Mouse (Mus musculus) T-helper 17 cell (primary cell): Measurements from ENCODE around the gene Pcnx.

Source experiments
- in situ Hi-C, 2 experiments: fragments of 300-600 bp; cut with MboI, MseI; formaldehyde crosslinking; loops; 1 replicate in 1 of 2; 2 replicates in 1 of 2; pipeline ENCODE4 v1.15.1; 2025; ENCODE audit warnings: high pct_unique_total_duplicates in 2 of 2

Gene Pcnx

DNA sequence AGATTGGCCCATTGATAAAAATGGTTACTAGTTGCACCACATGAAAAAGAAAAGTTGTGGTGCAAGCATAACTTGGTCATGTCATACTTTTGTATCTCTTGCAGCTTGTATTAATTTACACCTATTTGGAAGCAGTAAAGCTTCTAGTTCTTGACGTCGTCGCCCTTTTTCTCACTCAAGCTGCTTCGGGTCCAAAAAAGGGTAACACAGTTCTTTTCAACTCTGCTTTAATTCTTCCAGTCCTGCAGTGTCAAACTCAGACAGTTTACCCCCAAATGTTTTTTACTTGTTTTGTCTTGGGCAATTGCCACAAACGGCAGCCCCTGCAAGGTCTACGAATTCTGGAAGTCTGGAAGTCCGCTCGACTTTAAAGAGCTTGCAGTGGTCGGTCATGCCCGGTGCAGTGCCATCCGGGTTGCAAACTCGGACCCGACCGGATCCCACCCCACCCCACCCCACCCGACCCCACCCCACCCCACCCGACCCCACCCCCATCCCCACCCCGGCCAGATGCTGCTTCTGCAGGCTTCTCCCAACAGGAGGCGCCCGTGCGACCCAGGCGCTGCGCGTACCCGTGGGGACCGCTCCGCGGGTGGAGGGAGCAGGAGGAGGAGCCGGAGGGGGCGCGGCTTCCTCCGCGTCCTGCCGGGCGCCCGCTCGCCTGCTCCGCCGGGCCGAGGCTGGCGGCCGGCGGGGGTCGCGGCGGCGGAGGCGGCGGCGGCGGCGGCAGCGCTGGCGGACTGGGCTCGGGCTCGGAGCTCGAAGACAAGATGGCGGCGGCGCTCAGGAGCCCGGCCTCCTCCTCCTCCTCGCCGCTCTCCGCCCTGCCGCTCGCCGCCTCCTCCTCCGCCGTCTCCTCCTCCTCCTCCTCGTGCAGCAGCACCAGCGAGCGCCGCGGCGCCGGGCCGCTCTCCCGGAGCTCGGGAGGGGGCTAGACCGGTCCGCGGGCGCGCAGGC, at the start of gene Pcnx:
Gene Pcnx, plus strand, starts transcription at position 673 of the 957 bp plus-strand sequence.
- in situ Hi-C loops = no loop called here

GRCm38 (mm10) chr12:81810417-81810816, 49.4 kb upstream of the Pcnx start:
- in situ Hi-C loops = loop anchor here in 1 of 2 experiments (5.0 kb wide), 1 partner anchor 42 kb away; no protein-coding TSS in a partner anchor

DNA sequence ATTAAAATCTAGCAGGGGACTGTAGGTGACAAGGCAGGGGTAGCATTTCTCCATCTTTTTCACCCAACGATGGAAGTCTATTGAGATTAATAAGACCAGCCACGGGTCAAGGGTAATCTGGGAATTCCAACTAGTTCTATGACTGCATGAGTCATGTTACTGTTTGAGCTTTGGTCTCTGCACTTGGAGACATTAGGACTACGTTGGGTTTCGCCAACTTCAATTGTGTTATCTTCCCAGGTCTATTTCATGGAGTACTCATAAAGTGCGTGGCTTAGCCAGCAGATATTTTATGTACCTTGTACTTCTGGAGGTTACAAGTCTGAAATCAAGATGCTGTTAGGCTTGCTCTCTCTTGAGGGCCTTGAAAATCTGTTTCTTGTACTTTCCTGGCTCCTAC, 45.1 kb upstream of the Pcnx start:
- in situ Hi-C loops = loop anchor here in 1 of 2 experiments (5.0 kb wide), 1 partner anchor 38 kb away; no protein-coding TSS in a partner anchor

- in situ Hi-C loops = no loop called here
Measured at GRCm38 (mm10) chr12:81816330-81817125, 43.3 kb upstream of the Pcnx start.

- in situ Hi-C loops = no loop called here
Measured at GRCm38 (mm10) chr12:81817126-81817505, 42.7 kb upstream of the Pcnx start.

DNA sequence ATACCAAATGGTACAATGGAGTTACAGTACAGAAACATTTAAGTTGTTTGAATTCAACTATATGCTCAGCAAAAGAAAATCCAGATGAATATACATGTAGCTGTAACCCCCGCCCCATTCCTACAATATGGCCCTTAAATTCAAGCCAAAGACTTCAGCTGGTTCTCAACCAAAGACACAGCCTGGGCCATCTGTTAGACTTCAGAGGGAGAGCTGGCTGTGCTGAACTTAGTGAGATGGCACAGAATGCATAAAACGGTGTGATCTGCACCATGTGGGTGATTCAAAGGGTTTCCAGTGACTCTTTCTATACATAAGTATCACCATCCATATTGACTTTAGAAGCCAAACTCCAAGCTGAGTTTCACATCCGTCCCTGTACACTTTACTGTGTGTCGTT, 39.1 kb upstream of the Pcnx start:
- in situ Hi-C loops = no loop called here

DNA sequence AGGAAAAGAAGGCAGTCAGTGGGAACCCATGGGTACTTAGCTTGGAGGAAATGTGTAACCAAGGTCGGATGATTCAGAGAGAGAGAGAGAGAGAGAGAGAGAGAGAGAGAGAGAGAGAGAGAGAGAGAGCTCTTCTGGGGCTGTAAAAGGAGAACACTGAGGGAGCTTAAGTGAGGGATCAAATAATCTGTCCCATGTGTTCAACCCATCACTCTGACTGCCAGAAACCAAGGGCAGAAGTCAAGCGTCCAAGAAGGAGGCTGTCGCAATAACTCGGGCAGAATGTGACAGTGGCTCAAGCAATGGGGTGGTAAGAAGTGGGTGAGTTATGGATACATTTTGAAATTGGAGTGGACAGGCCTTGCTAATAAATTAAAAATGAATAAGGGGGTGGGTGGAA, 37.6 kb upstream of the Pcnx start:
- in situ Hi-C loops = no loop called here

GRCm38 (mm10) chr12:81822778-81823480, 36.9 kb upstream of the Pcnx start:
- in situ Hi-C loops = no loop called here

GRCm38 (mm10) chr12:81828355-81828754, 31.5 kb upstream of the Pcnx start:
- in situ Hi-C loops = no loop called here

- in situ Hi-C loops = no loop called here
Measured at GRCm38 (mm10) chr12:81832039-81832738, 27.6 kb upstream of the Pcnx start.

- in situ Hi-C loops = no loop called here
Measured at GRCm38 (mm10) chr12:81833094-81833493, 26.7 kb upstream of the Pcnx start.

GRCm38 (mm10) chr12:81836162-81836561, 23.7 kb upstream of the Pcnx start:
- in situ Hi-C loops = no loop called here

DNA sequence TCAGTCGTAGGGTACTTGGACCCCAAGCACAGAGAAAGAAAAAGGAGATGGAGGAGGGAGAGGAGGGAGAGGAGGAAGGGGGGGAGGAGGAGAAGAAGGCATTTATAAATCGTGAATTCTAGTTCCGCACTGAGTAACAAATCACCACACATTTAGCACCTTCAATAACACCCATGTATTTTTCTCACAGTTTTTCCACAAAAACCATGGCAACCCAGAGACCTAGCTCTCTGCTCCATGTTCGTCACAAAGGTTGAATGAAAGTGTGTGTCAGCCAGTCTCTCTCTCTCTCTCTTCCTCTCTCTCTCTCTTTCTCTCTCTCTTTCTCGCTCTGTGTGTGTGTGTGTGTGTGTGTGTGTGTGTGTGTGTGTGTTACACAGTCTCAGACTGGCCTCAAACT, 22.4 kb upstream of the Pcnx start:
- in situ Hi-C loops = no loop called here

DNA sequence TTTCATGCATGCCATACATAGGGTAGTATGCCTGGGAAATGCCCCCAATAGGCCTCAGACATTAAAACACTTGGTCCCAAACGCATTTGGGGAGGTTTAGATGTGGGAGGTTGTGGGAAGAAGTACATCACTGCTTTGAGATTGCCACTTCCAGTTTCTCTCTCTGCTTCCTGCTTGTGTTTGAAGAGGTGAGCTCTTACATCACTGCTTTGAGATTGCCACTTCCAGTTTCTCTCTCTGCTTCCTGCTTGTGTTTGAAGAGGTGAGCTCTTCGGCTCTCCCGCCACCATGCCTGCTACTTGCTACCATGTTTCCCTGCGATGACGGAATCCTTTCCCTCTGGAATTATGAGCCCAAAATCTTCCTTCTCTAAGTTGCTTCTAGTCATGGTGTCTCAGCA, 20.2 kb upstream of the Pcnx start:
- in situ Hi-C loops = no loop called here

GRCm38 (mm10) chr12:81841046-81841445, 18.8 kb upstream of the Pcnx start:
- in situ Hi-C loops = no loop called here

DNA sequence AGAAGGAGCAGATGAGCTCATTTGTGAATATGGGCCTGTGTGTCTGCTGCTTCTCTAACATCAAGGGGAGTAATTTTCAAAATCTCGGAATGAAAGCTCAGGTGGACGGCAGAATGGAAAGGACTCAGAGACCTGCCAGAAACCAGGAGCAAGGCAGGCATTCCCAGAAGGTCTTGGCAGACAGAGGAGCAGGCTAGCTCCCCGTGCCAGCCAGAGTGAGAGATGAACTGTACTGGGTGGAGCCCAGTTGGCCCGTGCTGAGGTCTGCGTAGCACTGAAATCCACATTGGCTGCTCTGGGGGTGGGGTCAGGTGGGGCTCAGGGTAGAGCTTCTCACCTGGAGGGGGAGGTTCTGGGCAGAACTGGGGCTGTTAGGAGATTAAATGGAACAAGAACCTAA, 16.3 kb upstream of the Pcnx start:
- in situ Hi-C loops = no loop called here

DNA sequence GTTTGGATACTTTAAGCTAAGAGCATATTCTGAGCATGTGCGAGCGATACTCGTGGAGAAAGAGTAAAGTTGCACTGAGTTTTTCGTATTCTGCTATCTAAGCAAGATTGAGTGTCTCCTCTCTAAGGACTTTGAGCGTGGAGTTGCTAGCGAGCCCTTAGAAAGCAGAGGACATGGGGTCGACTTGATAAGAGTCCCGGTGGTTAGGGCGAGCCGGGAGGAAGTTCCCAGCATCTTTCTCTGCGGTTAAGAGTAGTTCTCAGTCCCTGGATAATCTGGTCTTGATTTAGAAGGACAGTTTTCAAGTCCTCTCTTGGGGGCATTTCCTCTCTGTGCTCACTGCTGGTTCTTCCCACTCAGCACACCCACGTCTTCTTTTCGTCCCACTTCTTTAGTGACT, 15.3 kb upstream of the Pcnx start:
- in situ Hi-C loops = no loop called here

- in situ Hi-C loops = no loop called here
Measured at GRCm38 (mm10) chr12:81844981-81845380, 14.8 kb upstream of the Pcnx start.

GRCm38 (mm10) chr12:81849629-81850028, 10.2 kb upstream of the Pcnx start:
- in situ Hi-C loops = loop anchor here in 1 of 2 experiments (5.0 kb wide), 1 partner anchor 37 kb away; no protein-coding TSS in a partner anchor

DNA sequence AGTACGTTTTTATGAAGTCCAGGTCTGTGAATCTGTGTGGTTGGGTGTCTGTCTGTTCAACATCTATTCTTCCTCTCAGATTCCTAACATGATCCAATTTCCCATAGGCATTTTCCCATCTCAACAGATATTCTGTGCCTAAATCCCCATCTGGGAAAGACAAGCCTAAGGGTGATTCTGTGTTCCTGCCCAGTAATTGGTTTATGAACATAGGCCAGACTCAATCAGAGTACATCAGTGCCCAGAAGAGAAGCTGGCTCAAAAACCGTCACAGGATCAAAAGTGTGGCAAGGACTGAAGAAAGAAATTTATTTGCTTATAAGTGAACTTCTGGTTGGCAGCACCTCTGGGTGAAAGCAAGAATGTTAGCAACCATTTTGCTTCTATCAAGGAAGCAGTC, 7.3 kb upstream of the Pcnx start:
- in situ Hi-C loops = loop anchor here in 1 of 2 experiments (5.0 kb wide), 1 partner anchor 40 kb away; no protein-coding TSS in a partner anchor

- in situ Hi-C loops = loop anchor here in 1 of 2 experiments (5.0 kb wide), 1 partner anchor 41 kb away; no protein-coding TSS in a partner anchor
Measured at GRCm38 (mm10) chr12:81852977-81853376, 6.8 kb upstream of the Pcnx start.
